Mouse (Mus musculus) heart, postnatal 14 days (tissue): ENCODE results near the gene Mobp. TPM values are rescaled to one million over a fixed set of nuclear protein-coding genes. Genes with fewer than 3 reads are reported as not detected.
"Not testable (repeated sequence)": the region's sequence is repeated elsewhere in the genome, so short reads cannot be mapped to it uniquely, and the experiment has no call there.

Source experiments
- DNase-seq, 2 experiments: peaks; one replicate each; pipeline ENCODE4 v3.0.0; 2021 to 2022
- intact Hi-C: fragments of 180-260 bp; cut with DNase I; formaldehyde crosslinking; loops from one replicate; pipeline ENCODE4 v1.15.1; 2025
- long read RNA-seq, 2 experiments: library from polyadenylated mRNA; stranded (forward); transcript quantifications; one replicate each; pipeline ENCODE4 v2.0.0; 2021
- total RNA-seq, 2 experiments: library from RNA; stranded (reverse); gene quantifications; 2 replicates each; pipeline ENCODE4 v1.2.3; 2021

The Mobp gene
- not detected for total RNA-seq
- long read RNA-seq, experiment 1, result 0 reads
- long read RNA-seq, experiment 2, result 0 reads

DNA sequence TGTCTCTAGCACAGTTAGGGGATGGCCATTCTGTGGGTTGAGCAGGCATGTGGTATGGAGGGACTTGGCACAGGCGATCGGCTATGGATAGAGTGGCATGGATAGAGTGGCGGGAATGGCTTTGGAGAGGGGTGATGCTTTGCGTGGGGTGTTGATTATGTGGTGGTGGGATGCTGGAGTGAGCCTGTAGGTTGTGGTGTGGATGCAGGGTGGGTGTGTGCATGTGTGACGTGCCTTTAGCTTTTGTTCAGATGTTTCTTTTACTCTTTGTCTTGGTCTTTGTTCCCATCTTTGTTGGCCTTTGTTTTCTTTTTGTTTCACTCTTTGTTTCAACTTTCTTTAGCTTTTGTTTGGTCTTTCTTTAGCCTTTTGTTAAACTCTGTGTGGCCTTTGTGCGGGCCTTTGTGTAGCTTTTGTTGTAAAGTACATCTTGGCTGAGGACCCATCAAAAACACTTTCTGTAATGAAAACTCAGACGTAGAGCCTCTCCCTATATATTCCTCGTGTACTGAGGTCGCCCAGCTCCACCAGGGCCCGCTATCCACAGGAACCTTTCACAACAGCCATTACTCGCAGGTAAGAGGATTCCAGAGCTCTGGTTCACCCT, at the start of gene Mobp:
TSS of gene Mobp (plus strand) at position 486 of the 607 bp plus-strand sequence.
- no peak for DNase-seq
- intact Hi-C loops, result no loop called here

DNA sequence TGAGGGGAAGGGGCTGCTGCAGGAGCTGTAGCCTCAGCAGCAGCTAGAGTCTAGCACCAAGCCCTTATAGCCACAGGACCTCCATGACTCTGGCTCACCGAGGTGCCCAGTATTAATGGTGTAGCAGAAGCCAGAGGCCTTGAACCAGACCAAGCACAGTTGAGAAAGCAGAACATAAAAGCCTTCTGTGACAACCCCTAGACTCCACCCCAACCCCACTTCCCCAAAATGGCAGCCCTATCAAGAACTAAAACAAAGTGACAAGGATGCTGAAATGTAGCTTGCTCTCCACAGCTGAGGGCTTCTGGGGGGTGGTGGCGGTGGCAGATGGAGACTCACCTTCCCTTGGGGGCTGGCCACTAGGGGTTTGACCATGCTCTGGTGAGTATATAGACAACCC, 48.3 kb upstream of the Mobp start:
- intact Hi-C loops, result no loop called here
- DNase-seq, result no peak

DNA sequence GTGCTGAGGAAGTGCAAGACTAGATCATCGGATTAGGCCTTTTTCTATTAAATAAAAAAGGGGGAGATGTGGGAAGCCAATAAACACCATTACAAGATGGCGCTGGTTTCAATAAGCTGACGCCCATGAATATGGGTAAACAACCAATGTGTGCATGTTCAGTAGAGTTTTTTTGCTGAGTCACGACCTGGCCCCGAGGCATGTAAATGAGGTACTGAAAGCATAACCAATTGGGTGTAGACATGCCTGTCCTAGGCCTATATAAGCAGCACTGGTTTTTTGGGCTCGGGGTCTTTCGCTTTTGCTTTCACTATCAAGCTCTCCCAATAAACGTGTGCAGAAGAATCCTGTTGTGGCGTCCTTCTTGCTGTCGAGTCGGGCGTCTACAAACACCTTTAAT, 40.6 kb upstream of the Mobp start:
- intact Hi-C loops, DNase-seq: not testable (repeated sequence)

DNA sequence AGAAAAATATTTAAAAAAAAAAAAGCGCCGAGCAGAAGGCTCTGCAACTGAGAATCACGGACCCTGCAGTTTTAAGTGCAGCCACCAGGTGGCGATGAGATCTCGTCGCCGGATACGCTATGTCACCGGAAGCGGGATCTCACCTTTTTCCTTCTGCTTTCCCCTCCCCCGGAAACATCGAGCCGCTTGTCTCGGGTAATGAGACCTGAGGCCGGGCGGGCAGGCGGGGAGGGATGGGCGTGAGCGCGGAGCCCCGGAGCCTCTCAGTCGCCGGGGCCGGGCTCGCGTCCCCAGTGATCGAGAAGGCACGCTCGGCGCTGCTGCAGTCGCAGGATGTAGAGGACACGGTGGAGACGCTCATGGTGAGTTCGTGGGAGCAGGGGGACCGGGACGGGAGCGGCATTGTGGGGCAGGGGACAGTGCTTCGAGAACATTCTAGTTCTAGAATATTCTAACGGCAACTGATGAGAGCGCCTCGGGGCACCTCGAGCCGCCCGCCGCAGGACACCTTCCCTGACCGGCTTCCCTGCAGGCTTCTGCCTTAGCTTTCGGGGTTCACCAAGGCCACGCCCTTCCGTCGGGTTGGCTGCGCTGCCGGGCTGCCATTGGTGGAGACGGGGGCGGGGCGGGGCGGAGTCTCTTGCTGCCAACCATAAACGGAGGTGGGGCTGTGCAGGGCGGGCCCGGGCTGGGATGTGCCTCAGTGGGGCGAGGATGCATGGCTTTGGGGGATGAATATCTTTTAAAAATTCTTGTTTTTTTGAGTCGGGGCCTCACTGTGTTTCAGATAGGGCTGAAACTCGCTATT, 39.1 kb upstream of the Mobp start, which contains the start of gene Slc25a38:
TSS of gene Slc25a38 (plus strand) at position 164 of the 808 bp plus-strand sequence.
- peak; percentile 94 to 95 for DNase-seq
- intact Hi-C loops, result no loop called here

DNA sequence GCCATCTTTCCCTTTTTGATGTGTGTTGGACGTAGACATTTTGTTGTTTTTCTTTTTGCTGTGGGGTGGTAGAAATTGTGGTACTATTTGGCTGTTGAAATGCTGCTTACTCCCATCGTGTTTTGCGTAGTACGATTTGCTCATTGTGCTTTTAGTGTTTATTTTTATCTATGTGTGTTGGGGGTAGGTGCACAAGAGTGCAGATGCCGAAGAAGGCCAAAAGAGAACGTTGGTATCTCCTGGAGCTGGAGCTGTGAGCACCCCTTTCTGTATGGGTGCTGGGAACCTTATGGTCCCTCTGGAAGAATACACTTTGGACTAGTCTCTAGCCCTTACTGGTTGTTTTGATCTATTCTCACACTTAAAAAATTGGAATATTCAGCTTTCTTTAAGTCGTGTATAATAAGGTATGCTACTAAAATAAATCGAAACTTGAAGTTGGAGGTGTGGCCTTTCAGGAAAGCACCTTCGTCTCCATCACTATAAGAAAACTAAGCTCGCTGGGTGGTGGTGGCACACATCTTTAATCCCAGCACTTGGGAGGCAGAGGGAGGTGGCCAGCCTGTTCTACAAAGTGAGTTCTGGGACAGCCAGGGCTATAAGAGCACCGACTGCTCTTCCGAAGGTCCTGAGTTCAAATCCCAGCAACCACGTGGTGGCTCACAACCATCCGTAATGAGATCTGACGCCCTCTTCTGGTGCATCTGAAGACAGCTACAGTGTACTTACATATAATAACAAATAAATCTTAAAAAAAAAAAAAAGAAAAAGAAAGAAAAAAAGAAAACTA, 38.2 kb upstream of the Mobp start:
- intact Hi-C loops, result no loop called here
- no peak for DNase-seq

DNA sequence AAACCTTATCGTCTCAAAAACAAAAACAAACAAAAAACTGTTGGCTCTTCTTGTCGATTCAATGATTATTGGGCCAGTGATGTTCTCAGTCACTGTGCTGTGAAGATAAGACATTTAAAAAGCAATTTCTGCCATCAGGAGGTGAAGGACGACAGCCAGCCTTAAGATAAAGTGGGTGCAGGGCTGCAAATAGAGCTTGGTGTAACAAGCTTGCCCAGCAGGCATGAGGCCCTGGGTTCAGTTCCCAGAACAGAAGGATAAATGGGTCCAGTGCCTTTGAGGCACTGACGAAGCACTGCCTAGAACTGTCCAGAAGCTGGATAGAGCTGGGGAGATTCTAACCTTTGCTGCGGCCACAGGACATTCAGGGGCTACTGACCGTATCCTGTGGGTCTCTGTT, 37.0 kb upstream of the Mobp start:
- intact Hi-C loops, result no loop called here
- no peak for DNase-seq

DNA sequence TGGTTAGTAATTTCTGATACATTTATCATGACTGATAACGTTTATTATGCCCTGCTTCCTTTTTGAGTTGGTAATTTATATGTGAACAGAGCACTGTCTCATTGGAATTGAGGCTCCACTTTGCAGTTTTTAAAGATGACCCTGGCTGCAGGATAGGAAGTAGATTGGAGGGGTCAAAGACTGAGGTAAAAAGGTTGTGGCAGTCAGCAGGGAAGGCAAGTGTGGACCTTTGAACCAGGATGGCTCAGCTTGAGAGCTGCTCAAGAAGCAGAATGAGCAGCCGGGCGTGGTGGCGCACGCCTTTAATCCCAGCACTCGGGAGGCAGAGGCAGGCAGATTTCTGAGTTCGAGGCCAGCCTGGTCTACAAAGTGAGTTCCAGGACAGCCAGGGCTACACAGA, 36.1 kb upstream of the Mobp start:
- DNase-seq, result no peak
- intact Hi-C loops, result no loop called here

DNA sequence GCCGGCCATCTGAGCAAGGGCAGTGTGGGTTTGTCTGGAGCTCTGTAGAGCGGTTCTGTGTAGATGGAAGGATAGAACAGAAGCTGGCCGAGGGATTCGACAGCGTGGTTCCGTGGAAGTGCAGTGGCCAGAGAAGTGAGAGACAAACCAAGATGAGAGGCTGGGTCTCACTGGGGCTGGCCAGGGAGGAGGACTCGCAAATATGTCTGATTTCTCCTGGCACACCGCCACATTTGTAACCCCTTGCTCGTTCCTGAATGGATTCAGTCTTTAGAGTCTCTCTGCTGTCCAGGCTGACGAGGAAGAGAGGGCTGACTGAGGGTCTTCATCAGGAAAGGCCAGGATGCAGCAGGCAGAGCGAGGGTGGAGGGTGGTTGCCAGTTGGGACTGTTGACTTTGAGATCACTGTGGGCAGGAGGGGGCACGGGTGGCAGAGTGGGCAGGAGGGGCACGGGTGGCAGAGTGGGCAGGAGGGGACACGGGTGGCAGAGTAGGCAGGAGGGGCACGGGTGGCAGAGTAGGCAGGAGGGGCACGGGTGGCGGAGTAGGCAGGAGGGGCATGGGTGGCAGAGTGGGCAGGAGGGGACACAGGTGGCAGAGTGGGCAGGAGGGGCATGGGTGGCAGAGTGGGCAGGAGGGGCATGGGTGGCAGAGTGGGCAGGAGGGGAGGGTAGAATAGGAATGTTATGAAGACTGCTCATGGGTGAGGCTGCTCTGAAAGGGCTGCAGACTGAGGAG, 35.3 kb upstream of the Mobp start:
- no peak for DNase-seq
- intact Hi-C loops, result no loop called here

DNA sequence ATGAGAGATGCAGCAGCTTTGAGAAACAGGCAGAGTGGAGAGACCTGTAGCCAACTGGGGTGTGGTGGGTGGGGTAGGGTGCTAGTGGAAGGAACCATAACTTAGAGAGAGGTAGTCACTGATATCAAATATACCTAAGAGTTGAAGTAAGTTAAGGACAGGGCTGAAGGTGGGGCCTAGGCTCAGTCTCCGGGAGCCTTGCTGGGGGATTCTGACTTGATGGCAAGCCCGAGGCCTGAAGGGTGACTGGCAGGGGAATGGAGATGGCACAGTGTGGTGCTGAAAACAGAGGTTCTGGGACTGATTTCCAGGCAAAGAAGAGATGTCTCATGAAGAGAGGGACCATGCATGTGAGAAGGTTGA, 34.7 kb upstream of the Mobp start:
- DNase-seq, result no peak
- intact Hi-C loops, result no loop called here

DNA sequence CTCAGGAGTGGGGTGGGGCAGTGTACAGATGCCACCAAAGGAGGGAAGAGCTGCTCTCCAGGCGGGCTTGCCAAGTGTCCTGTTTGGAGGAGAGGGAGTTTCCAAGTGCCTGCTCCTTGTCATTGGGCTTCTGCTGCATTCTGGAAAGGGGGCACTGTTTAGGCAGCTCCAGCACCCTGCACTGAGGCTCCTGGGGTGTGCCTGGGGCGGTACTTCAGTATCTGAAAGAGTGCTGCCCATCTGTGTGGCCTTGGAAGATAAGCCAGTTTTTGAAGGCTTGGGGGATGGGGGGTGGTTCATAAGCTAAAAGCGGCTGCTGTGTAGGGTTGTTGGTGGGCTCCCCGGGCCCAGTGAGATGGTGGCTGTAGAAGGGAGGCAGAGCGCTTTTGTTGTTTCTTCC, 33.9 kb upstream of the Mobp start:
- intact Hi-C loops, result no loop called here
- no peak for DNase-seq

DNA sequence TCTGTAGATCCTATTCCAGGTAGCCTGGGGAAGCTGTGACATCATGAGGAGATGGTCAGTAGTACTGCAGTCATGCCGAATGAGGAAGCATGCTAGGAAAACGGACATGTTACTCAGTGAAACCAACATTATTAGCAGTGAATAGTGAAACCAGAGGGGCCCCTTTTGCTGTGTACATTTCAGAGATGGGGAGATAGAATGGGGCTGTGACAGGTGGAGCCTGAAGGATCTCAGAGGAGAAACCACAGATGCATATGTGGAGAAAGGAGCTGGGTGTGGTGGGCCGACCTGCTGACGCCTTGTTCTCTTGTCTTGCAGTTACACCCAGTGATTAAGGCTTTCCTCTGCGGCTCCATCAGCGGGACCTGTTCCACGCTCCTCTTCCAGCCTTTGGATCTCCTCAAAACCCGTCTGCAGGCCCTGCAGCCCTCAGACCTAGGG, 33.3 kb upstream of the Mobp start:
- intact Hi-C loops, result no loop called here

DNA sequence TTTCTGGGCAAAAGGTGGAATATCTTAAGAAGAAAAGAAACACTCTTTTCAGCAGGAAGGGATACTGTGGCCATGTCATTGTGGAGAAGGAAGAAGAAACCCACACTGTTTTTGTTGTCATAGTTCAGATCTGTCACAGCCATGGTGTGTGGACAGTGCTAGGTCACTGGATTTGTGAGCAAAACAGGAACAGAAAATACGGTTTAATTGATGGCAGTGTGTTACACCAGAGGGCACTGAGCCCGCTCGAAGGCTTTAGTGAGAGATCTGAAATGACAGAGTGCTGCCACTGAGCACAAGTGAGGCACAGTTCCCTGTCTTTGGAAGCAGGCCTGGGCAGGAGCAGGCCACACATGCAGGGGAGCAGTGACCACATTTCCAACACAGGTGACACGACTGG, 31.3 kb upstream of the Mobp start:
- intact Hi-C loops, result no loop called here
- no peak for DNase-seq

More for the DNA sequence above, 33.3 kb upstream of the Mobp start:
- DNase-seq, result no peak

DNA sequence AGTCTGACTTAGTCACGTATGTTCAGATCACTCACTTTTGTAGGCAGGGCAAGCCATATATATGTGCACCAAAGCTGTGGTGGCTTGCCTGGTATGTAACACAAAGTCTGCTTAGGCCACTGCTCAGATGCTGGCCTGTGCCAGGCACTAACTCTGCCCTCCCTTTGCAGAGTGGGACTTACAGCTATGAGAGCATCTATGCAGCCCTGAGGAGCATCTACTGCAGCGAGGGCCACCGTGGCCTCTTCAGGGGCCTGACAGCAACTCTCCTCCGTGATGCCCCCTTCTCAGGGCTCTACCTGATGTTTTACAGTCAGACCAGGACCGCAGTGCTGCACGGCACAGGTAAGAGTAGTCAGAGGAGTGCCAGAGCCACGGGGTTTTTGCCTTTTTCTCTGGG, 29.0 kb upstream of the Mobp start:
- intact Hi-C loops, result no loop called here
- DNase-seq, result no peak

DNA sequence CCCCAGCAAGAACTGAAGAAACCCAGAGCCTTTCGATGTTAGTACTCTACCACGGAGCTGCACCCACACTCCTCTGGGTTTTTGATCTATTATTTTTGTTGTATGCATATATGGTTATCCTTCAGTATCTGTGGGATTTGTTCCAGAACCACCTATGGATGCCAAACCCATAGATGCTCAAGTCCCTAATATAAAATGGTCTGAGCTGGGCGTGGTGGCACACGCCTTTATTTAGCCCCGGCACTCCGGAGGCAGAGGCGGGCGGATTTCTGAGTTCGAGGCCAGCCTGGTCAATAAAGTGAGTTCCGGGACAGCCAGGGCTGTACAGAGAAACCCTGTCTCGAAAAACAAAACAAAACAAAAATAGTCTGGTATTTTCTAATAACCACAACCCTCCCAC, 22.6 kb upstream of the Mobp start:
- intact Hi-C loops, result loop anchor here (5.0 kb wide), 1 partner anchor 365 kb away; the partner anchor contains the start of gene Eif1b
- no peak for DNase-seq

DNA sequence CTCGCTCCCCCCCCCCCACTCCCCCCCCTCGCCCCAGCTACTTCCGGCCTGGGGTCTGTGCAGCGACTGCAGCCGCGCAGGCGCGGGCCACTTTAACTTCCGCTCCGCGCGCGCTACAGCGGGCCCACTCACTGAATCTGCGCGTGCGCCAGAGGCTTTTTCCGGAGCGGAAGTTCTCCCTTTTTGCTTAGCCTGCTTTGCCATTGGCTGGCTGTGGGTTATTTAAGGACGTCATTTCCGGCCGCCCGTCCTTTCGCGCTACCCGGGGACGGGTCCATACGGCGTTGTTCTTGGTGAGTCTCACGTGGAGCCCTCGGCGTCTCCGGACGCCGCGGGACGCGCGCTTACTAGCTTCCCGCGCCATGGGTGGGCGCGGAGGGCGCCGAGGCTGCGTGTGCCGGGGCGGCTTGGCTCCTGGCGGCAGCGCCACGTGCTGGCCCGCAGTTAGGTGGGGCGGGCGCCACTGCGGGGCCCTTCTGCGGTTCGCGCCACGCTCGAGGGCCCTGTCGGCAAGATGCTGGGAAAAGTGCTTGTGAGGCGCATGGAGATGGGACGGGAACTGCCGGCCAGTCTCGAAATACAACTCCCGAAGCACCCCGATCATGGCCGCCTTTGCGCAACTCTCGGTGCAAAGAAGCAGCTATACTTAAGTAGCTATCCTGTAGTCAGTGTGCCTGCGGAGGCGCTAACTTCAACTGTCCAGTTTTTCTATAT, 21.8 kb upstream of the Mobp start, which contains the start of gene Rpsa:
TSS of gene Rpsa (plus strand) at position 152 of the 714 bp plus-strand sequence.
- intact Hi-C loops, result loop anchor here (5.0 kb wide), 1 partner anchor 365 kb away; the partner anchor contains the start of gene Eif1b

DNA sequence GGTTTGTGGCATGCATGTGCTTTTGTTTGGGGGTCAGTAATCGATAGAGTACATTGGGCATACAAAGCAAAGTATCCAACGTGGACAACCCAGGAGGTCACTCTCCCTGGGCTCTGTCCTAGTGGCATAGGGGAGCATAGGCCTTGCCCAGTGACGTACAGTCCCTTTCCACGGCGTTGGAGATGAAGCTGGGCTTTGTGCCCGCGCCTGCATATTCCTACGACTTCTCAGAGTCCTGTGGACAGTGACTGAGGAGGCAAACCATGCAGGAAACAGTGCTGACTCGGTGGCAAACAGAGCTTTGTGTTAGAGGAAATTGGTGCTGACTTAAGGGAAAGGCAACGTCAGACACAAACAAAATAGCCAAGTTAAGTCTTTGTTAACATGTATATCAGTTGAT, 20.2 kb upstream of the Mobp start:
- no peak for DNase-seq
- intact Hi-C loops, result loop anchor here (5.0 kb wide), 1 partner anchor 363 kb away; the partner anchor contains the start of gene Eif1b

More for the DNA sequence above, 21.8 kb upstream of the Mobp start, which contains the start of gene Rpsa:
- peak; percentile 96 to 97 for DNase-seq

DNA sequence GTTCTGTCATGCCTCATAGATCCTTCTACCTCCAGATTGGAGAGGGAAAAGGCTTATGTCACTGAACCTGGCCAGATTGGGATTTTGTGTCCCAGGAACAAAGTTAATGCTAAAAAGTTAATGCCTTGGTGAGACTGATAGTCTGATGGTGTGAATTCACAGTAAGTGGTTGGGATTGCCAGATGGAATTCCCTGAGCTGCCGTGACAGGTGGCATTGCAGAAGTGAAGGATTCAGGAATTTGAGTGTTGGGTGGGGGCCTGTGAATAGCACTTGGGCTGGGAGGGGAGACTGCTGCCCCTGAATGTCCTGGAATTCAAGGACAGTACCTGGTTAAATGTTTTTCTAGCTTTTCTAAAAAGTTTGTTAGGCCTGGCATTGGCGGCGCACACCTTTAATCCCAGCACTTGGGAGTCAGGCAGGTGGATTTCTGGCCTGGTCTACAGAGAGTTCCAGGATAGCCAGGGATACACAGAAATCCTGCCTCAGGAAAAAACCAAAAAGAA, 17.7 kb upstream of the Mobp start:
- intact Hi-C loops, result no loop called here
- DNase-seq, result no peak

DNA sequence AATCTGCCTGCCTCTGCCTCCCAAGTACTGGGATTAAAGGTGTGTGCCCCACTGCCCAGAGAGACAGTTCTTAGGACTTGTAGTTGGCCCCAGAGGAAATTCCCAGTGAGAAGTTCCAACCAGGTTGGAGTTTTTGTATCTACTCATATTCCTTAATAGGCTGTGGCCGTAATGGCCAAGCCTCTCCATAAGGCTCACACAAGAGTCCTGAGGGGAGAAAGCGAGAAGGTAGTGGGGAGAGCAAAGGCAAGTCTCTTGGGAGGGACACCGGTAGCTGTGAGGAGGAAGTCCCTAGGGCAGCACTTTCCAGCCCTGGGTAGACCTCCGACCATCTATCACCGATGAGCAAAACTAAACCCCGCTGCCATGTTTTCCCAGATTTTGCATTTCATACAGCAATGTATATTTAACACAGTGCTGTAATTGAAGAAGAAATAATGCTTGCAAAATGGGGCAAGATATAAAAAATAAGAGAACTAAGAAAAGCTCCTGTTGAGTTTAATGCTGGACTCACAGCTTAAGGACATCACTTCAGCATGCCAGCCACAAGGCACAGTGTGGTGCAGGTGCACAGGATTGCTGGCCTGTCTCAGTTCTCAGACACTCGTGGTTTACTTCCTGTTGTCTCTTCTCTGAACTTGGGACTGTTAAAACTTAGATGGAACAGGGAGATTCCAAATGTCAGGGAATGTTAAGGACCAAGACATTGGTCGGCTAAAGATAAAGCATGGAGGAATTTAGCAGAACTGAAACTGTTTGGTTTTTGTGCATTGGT, 16.3 kb upstream of the Mobp start:
- DNase-seq, result no peak
- intact Hi-C loops, result no loop called here
